Comparison of ENCODE assay signal across 17 mouse cellular contexts in the genomic region with DNA sequence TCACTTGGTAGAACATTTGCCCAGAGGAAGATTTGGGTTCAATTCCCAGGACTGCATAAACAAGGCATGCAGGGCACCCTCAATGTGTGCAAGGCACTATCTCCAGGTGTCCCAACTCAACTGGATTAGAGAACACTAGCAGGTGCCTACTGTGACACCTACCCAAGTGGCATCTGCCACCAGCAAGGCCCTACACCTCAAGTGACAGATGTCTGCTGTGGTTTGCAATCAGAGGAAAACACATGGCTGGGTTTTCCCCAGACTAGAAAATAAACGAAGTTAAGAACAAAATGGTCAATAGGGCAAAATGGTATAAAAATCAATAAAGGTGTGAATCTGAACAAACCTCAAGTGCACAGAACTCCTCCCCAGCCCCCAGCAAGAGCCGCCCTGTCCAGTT. TPM values are rescaled to one million over a fixed set of nuclear protein-coding genes. Genes with fewer than 3 reads are reported as not detected.
DNase-seq lines count a peak whose midpoint lies in the region; ATAC-seq lines count a peak whose summit lies in the region.
"Had no signal": no experiment of that assay in that cellular context is flagged by ENCODE, and none has a peak within 500 bp of the region (broad histone marks: within the 10 kb centered on the region; RNA-seq: fewer than 3 reads in every experiment).

No protein-coding gene starts in this region.

- WGBS in heart, embryonic 13.5 days, result 76% methylated on average over 2 of the region's 2 CpGs

- 0 out of 2 replicates have a peak overlapping the region, but pooled peaks have one; percentile 64 for H3K27ac ChIP-seq in heart, embryonic 13.5 days (replicated peaks)
- H3K27ac ChIP-seq: embryonic facial prominence, embryonic 12.5 days; left cerebral cortex, adult 2 months; limb, embryonic 15.5 days; midbrain, embryonic 10.5 days; neural tube, embryonic 12.5 days had no signal

- no peaks in the 10 kb centered on the region for H3K9me3 ChIP-seq in heart, embryonic 13.5 days
- H3K9me3 ChIP-seq: embryonic facial prominence, embryonic 12.5 days; limb, embryonic 15.5 days; midbrain, embryonic 10.5 days; neural tube, embryonic 12.5 days had no signal

- H3K4me2 ChIP-seq in heart, embryonic 13.5 days, result peak overlapping the region; percentile 4; the same call in 1 of the 2 replicates
- H3K4me2 ChIP-seq: embryonic facial prominence, embryonic 12.5 days; limb, embryonic 15.5 days had no signal

- no peak for DNase-seq in heart, postnatal 36 days
- DNase-seq in CD4-positive helper T cell, adult 2 months (ENCODE audit: low read depth, low spot score), result peak; percentile 69
- DNase-seq in induced T-regulatory cell, adult 2 months (ENCODE audit: low read depth), result peak; percentile 80
- peak; percentile 54 to 68 for DNase-seq in natural killer cell, adult 2 months (ENCODE audit: low spot score in 2 of 2)
- DNase-seq in urinary bladder, postnatal 36 days (ENCODE audit: low spot score in 2 of 2), result no peak
- DNase-seq in right cerebral cortex, postnatal 4 days, result no peak
- DNase-seq in embryo, embryonic 9.5 days (ENCODE audit: extremely low spot score), result no peak
- DNase-seq: cerebellum, adult 9-11 months; kidney, postnatal 4 days; right cerebral cortex, postnatal 25 days had no signal

- H3K9ac ChIP-seq in heart, embryonic 13.5 days, result no peak overlapping the region
- H3K9ac ChIP-seq: embryonic facial prominence, embryonic 12.5 days; limb, embryonic 15.5 days; neural tube, embryonic 12.5 days had no signal

- no peak for ATAC-seq in heart, embryonic 13.5 days (ENCODE audit: extremely low read depth, insufficient number of reproducible peaks, low FRiP score, low TSS enrichment)

- no peak overlapping the region for H3K4me3 ChIP-seq in heart, embryonic 13.5 days
- H3K4me3 ChIP-seq: embryonic facial prominence, embryonic 12.5 days; left cerebral cortex, adult 2 months; limb, embryonic 15.5 days; midbrain, embryonic 10.5 days; neural tube, embryonic 12.5 days had no signal

- H3K36me3 ChIP-seq in heart, embryonic 13.5 days, result peaks cover 21% of the 10 kb centered on the region

- H3K4me1 ChIP-seq in heart, embryonic 13.5 days, result peaks cover 75% of the 10 kb centered on the region

- no peaks in the 10 kb centered on the region for H3K27me3 ChIP-seq in heart, embryonic 13.5 days (replicated peaks)
- H3K27me3 ChIP-seq: embryonic facial prominence, embryonic 12.5 days; limb, embryonic 15.5 days; neural tube, embryonic 12.5 days had no signal

- intact Hi-C loops in heart, postnatal 36 days (cut with DNase I), result no loop called here

RNA-seq across cellular contexts. Expression of gene Jpt1, which starts 6.1 kb away (rescaled TPM):
- polyA plus RNA-seq in heart, embryonic 13.5 days (2015; fragmentation: Nextera tagmentation; extraction: Ambion mirVana), result 432 and 502 TPM in 2 replicates
- total RNA-seq in heart, postnatal 36 days (2021), result 100 to 1,000 TPM; 124 to 143 TPM

RNA-seq across cellular contexts. Expression of gene Nt5c, which starts 16.4 kb away (rescaled TPM):
- 57.0 and 59.4 TPM in 2 replicates for polyA plus RNA-seq in heart, embryonic 13.5 days (2015; fragmentation: Nextera tagmentation; extraction: Ambion mirVana)
- 10 to 100 TPM; 13.1 to 14.2 TPM for total RNA-seq in heart, postnatal 36 days (2021)

RNA-seq across cellular contexts. Expression of gene Sumo2, which starts 28.0 kb away (rescaled TPM):
- 606 and 657 TPM in 2 replicates for polyA plus RNA-seq in heart, embryonic 13.5 days (2015; fragmentation: Nextera tagmentation; extraction: Ambion mirVana)
- 100 to 1,000 TPM; 165 to 185 TPM for total RNA-seq in heart, postnatal 36 days (2021)

RNA-seq across cellular contexts. Expression of gene Armc7, which starts 32.6 kb away (rescaled TPM):
- polyA plus RNA-seq in heart, embryonic 13.5 days (2015; fragmentation: Nextera tagmentation; extraction: Ambion mirVana), result 6.6 and 6.9 TPM in 2 replicates
- total RNA-seq in heart, postnatal 36 days (2021), result 1 to 10 TPM; 1.5 to 2.4 TPM

RNA-seq across cellular contexts. Expression of gene Slc16a5, which starts 45.8 kb away (rescaled TPM):
- 0.10 and 0.21 TPM in 2 replicates for polyA plus RNA-seq in heart, embryonic 13.5 days (2015; fragmentation: Nextera tagmentation; extraction: Ambion mirVana)
- total RNA-seq in heart, postnatal 36 days (2021), result not detected
- total RNA-seq: gastrocnemius, adult 18-20 months; left cerebral cortex, adult 2 months had no signal
- polyA plus RNA-seq: limb, embryonic 15.5 days had no signal

Comparison
In these comparisons a context has a peak if more than half of its experiments do, and no peak if none do; other contexts are left out.
1. DNase-seq: peak in CD4-positive helper T cell, adult 2 months (single experiment), induced T-regulatory cell, adult 2 months (single experiment) and natural killer cell, adult 2 months (2 of 2); none in heart, postnatal 36 days (0 of 2), urinary bladder, postnatal 36 days (0 of 2), right cerebral cortex, postnatal 4 days (single experiment) and embryo, embryonic 9.5 days (single experiment).